Mouse (Mus musculus) thymus, adult 2 months (tissue): ENCODE measurements around the gene AC140267.1.
A peak's percentile ranks its signal among the peaks of the same experiment; 100 is the strongest.

Source experiments
- CTCF ChIP-seq: fragments of 200-500 bp; IDR thresholded peaks from 2 replicates; pipeline ENCODE4 v1.5.1; 2012; ENCODE audit warnings: mild to moderate bottlenecking, control low read depth, low read length, moderate library complexity, borderline replicate concordance; ENCODE audit not compliant: control insufficient read depth, poor library complexity, insufficient read depth; ENCODE audit errors: extremely low read depth
- POLR2A ChIP-seq: fragments of 200-500 bp; IDR thresholded peaks from 2 replicates; pipeline ENCODE4 v1.6.1; 2012; ENCODE audit warnings: mild to moderate bottlenecking, low read length, control low read depth, moderate library complexity; ENCODE audit not compliant: control insufficient read depth, poor library complexity, insufficient read depth; ENCODE audit errors: extremely low read depth

- TF ChIP-seq CTCF (peak; percentile 53; the same call in 1 of the 2 replicates), POLR2A (no peak)
Measured at GRCm38 (mm10) chr15:80280646-80281045, 45.0 kb downstream of the AC140267.1 start.
